Mouse (Mus musculus) urinary bladder, adult 18-20 months (tissue): ENCODE results near the gene Wdfy2.
A peak's percentile ranks its signal among the peaks of the same experiment; 100 is the strongest.
"Not testable (repeated sequence)": the region's sequence is repeated elsewhere in the genome, so short reads cannot be mapped to it uniquely, and the experiment has no call there.

Source experiments
- DNase-seq, 2 experiments: peaks; one replicate each; pipeline ENCODE4 v3.0.0; 2022; ENCODE audit warnings: low spot score in 2 of 2, mixed read lengths in 2 of 2

The Wdfy2 gene

DNA sequence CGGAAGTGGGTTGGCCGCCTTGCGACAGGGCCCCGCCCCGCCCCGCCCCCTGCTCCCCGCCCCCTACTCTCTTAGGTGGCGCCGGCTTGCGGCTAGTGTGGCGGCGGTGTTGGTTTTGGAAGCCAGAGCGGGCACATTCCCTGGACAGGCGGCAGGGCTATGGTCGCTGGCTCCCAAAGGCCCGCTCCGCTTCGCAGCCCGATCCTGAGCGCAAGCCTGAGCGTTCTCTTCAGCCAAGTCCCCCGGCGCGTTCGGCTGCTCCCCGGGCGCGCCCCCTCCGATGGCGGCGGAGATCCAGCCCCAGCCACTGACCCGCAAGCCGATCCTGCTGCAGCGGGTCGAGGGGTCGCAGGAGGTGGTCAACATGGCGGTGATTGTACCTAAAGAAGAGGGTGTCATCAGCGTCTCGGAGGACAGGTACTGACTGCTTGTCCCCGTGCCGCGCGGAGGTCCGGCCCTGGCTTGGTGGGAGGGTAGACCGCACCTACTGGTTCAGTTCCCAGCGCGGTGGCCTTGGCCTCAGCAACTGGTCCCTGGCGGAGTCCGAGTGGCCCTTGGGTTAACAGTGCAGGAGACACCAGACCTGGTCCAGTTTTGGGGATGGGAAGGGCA lies at the start of gene Wdfy2:
Gene Wdfy2 (plus strand): TSS at position 38 of the 612 bp plus-strand sequence.
- DNase-seq: peak; percentile 41 to 72

DNA sequence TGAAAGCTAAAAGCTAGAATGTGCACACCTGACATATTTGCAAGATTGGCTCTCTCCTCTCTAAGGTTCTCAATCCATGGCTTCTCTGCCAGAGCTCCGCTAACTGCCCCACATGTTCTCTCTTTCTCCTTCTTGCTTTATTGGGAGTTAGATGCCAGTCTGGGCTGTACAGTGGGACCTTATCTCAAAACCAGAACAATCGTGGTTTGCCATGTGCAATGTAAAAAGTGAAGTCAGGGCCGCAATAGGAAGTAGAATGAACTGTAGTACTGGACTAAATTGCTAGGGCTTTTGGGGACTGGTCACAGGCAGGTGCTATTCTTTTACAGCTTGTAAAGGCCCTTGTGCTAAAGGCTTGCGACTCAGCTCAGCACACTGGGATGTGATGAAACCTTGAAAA lies 48.2 kb upstream of the Wdfy2 start:
- no peak for DNase-seq

DNA sequence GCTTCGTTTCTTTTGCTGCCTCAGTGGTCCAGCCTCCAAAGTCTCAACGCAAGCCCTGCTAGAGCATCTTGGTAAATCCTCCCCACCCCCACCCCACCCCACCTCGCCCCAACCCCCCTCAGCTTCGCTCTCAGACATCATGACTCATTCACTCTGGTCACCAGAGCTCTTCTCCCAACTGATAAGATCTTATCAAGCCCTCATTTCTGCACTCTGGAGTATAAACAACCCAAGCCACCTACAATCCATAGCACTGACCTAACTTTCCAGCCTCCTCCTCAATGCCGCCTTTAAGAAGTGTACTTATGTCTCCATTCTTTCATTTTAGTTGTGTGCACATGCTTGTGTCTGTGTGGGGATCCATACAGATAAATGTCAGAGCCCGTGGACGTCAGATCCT lies 41.8 kb upstream of the Wdfy2 start:
- DNase-seq: no peak

DNA sequence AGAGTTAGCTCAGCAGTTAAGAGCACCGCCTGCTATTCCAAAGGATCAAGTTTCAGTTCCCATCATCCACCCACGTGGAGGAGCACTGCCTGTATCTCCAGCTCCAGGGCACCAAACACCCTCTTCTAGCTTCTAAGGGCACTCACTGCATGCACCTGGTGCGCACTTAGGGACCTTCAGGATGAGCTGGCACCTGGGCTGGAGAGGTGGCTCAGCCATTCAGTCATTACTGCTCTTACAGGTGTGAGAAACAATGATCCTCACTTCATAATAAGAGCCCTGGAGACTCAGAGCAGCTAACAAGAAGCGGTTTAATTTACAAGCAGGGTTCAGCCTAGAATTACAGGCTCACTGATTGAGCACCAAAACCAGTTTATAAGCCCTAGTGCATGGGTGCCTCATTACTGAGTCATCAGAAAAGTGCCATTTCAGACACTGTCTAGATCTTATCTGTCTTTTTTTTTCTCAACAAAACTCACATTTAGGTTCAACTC lies 38.8 kb upstream of the Wdfy2 start:
- DNase-seq: no peak

DNA sequence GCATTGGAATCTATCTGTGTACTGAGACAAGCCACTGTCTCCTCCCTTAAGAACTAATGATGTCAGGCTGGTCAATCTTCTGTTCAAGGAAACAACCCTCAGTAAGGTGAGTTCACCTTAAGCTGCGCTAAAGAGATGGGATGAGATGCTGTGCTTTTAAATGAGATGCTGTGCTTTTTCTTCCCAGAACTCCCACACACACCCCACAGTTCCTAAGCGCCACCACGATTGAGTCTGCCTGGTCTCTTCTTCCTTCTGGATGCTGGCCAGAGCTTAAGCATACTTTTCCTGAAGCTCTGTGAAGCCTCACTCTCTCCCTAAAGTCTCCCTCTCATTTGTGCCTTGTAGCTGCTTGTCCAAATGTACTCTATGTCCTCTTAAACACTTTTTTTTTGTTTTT lies 36.7 kb upstream of the Wdfy2 start:
- no peak for DNase-seq

DNA sequence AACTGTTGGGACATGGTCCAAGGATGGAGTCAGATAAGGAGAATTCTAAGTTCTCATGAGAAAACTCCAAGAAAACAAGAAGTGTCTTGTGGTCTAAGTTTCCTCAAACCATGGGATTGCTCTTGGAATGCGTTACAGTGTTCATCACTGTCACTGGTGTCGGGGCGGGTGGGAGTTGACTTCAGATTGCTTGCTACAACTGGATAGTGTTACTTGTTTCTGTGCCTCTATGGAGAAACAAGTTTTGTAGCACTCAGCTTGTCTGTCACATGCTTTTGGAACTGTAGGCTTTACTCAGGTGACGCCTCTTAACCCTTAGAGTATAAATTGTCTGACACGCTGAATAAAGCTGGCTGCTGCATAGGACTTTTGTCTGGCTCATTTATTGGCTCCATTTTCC lies 34.3 kb upstream of the Wdfy2 start:
- no peak for DNase-seq

DNA sequence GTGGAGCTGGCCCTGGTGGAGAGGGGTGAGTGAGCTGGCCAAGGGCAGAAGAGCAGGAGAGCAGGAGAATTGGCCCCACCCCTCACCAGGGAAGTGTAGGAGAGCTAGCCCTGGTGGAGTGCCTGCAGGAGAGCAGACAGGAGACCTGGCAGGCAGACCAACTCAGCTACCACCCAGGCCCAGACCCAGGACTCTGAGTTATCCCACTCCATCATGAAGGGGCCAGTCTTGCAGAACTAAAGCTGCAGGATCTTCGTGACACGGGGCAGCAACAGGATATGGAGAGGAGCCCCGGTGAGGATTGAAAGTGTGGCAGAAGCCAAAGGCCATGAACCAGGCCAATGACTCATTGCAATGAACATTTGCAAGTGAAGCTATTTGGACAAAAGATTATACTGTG lies 30.6 kb upstream of the Wdfy2 start:
- DNase-seq: no peak

DNA sequence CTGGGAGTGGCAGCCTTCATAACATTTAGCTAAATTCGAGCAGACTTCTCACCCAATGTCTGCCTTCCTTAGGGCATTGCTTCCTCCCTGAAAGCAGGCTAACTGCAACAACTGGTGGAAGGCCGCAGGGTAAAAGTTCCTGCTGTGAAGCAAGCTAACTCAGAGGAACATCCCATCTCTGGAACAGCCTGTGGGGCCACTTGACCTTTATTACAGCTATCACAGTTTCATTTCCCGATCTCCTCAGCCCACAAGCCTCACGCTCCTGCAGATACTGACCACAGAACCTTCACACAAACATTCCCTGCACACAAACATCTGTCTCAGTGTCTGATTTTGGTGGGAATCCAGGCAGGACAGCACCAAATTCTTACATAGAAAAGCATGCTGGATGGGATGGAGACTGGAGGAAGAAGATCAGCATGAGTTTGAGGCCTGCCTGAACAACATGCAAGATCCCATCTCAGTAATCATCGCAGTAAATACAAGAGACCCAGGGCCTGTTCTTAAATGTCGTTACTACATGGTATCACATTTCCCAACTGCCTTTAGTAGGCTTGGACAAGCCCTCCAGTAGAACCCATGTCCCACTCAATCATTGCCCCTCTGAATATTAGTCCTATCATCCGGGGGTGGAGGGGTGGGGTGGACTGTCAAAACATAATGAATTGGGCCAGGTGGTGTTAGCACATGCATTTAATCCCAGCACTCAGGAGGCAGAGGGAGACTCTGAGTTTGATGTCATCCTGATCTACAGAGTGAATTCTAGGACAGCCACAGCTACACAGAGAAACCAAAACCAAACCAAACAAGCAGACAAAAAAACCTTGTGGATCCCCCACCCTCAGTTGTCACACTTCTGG lies 28.6 kb upstream of the Wdfy2 start:
- DNase-seq: no peak

DNA sequence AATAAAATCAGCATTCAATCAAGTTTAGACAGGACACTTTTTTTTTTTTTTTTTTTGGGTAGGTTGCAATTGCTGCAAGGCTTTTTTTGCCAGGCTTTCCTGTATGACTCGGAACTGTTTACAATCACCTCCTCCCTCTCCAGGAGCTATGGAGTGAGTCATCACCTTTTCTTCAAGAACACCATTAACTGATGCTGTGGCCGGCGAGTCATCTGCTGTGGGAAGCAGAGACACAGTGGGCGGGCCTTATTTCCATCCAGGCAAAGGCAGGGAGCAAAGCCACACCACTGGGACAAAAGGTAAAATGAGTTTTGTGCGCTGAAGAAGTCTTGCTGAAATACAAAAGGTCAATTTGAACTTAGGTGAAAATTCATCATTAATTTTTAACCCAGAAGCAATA lies 24.7 kb upstream of the Wdfy2 start:
- peak in 1 of 2 experiments; percentile 11 for DNase-seq

DNA sequence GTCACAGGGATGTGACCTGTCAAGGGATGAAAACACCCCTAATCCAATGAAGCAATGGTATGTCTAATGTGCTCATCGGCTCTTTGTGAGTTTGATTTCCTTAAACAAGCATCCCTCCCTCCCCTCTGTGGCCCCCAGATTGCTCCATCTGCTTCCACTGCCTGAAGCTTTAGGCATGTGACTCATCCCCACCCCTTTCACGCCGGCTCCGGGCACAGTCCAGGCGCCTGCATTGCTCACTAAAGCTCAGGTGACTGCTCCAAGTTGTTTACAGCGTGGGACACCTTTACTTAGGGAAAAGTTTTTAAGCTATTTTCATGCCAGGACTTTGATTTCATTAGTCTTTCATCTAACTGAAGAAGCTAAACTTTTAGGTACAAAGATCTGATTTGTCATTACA lies 22.9 kb upstream of the Wdfy2 start:
- DNase-seq: no peak

DNA sequence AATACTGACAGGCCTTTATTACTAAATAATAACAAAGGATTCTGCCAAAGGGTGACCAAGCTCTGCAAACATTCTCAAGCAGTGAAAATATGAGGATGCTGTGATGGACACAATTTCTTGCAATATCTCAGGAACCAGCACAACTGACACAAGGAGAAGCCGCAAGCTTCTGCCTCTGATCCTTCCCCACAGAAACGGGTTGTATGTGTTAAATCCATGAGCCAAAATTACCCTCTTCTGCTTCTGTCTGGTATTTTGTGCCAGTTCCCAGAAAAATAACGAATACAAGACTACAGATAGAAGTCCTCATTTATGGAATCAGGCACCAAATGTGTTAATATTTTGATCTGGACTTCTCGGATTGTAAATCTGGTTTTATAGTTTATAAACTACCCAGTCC lies 20.7 kb upstream of the Wdfy2 start:
- no peak for DNase-seq

DNA sequence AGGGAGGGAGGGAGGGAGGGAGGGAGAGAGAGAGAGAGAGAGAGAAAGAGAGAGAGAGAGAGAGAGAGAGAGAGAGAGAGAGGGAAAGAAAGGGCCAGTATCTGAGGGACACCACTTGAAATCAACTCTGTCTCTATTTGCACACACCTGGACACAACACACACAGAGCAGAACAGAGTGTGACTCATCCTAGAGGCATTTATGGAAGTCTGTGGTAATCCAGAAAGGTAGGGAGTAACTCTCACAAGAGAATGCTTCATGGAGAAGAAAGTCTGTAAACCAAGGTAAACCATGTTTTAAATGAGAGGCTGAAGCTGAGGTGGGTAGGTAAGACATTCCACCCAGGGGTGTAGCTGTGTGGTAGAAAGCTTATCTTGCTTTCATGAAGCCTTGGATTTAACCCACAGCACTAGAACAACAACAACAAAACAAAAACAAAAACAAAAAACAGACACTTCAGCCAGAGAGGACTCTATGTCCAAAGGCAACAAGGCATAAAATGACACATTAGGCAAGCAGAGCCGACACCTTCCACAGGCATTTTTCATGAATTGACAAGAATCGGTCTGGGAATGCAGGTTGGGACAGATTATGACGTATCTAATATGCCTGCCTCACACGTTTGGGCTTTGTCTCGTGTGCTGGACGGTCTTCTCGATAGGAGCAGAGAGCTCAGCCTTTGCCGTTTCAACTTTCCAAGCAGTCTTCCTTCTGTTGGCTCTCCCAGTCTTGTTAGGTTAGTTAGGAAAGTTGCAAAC lies 11.7 kb upstream of the Wdfy2 start:
- DNase-seq: no peak

DNA sequence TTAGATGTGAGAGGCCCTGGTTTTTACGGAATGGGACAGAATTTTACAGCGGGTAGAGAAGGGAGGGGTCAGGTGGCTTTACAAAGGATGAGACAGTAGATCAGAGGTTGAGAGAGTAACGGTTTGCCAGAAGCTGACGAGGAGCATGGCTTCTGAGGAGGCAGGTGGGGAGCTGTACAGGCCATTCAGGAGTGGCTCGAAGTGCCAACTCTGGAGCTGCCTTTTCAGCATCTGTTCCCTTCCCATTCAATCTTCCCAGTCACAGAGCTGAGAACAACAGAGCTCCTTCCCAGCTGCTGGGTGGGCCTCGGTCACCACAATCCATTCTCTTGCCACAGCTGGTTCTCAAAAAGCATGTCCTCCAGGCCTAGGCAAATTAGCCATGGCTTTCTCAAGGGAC lies 8.2 kb upstream of the Wdfy2 start:
- DNase-seq: no peak

DNA sequence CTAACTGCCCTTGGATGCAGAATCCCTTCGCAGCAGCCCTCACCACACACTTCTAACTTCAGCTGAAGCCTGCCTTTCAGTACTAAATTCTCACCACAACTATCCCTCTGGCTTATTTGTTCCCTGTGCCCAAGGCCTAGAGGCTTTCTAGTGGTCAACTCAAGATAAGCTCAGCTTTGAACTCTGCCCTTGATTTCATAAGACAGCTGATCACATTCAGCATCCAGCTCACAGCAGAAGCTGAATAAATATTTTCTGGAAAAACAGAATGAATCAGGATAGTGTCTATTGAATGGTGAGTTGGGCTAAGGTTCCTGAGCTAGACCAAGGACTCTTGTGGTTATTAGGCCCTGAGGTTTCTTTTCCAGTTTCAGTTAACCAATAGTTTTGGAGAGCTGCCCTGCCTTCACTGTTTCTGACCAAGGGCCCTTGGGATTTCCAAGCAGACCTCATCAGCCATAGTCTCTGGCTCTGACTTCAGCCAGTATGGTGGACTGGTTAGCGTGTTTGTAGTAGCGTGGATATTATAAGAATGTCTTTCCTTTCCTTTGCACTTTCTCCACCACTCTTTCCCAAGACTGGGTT lies 5.7 kb upstream of the Wdfy2 start:
- no peak for DNase-seq

DNA sequence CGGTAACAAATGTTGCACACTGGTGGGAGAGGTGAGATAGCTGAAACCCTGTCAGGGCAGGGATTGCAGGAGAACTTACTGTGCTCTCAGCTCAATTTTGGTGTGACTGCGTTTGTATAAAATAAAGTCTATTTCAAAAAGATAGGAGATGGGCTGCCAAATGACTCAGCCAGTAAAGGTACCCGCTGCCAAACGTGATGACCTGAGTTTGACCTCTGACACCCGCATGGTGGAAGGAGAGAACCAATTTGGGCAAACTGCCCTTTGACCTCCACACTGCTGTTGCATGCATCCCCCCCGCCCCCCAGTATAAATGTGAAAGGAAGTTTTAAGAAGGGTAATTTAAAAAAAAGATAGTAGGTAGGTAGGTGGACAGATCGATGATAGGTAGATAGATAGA lies 4.4 kb upstream of the Wdfy2 start:
- no peak for DNase-seq

DNA sequence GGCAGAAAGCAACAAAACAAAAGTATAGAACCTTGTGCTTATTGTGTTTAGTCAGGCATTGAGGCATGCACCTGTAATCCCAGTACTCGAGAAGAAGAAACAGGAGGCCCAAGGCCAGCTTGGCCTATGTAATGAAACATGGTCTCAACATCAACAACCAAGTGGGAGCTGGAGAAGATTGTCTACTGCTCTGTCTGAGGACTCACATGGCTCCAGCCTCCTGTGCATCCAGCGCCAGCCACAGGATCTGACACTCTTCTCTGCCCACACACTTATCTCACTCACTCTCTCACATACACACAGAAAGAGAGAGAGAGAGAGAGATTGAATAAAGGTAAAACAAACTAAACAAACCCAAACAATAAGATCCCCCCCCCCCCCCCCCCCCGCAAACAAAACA lies 3.9 kb upstream of the Wdfy2 start:
- no peak for DNase-seq

DNA sequence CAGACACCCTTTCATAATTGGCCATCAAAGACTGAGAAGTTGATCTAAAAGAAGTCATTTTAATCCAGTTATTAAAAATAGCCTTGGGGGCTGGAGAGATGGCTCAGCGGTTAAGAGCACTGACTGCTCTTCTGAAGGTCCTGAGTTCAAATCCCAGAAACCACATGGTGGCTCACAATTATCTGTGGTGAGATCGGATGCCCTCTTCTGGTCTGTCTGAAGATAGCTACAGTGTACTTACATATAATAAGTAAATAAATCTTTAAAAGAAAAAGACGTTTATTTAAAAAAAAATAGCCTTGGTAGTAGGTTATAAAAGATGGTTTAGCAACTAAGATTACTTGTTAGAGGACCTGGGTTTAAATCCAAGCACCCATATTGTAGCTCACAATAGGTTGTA lies 1.7 kb upstream of the Wdfy2 start:
- DNase-seq: not testable (repeated sequence)

DNA sequence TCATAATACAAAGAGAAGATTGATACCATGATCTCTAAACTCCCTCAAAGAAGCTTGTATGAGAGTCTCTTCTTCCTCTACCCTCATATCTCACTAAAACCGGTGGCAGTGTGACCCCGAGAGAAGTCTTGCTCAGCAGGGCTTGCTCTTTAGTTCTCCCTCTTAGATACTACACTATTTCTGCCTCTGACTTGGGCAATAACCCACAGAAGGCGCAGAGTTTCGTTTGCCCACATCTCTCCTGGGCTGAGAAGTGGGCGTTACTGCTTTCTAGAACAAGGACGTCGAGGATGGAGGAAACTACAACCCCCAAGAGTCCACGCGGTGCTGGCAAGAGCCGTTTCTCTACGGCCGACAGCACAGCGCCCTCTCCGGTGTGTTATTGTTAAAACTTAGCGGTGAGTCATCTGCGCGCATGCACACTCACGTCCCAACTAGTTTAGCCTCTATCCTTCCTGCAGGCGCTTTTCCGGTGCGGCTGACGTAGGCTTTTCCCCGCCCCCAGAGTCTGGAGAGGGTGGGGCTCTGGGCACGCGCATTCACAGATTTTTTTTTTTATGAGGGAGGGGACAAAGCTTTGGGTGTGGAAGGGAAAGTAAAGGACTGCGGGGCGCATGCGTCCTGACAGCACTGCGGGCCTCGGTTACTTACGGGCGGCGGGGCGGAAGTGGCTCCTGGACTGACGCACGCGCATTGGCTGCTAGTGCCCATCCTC lies 395 bp upstream of the Wdfy2 start:
- DNase-seq: peak; percentile 84 to 98

DNA sequence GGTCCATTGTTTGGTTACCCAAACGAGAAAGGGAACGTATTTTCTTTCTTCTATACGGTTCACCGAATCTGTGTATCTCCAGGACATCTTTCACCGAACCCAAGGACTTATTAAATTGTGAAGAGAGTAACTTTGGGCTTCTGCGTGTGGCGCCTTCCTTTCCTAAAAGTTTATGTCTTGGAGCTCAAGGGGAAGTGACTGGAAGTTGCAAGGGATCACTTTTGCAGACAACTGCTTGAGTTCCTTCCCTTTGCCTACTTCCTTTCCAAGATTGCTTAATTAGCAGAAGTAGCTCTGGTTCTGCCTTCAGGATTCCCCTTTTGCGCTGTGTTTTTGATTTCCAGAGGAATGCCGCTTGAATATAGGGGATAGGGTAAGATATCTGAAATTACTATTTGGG lies 858 bp downstream of the Wdfy2 start:
- no peak for DNase-seq

DNA sequence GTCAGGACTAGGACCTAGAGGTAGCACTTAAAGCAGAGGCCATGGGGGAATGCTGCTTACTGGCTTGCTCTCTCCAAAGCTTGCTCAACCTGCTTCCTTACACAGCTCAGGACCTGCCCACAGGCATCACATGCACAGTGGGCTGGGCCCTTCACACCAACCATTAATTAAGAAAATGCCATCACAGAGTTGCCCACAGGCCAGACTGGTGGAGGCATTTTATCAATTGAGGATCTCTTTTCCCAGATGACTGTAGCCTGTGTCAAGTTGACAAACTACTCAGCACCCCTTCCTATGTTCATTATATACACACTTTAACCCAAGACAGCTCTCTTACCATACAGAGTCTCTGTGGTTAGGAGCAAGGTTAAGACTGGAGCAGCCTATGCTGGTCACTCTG lies 4.2 kb downstream of the Wdfy2 start:
- no peak for DNase-seq

DNA sequence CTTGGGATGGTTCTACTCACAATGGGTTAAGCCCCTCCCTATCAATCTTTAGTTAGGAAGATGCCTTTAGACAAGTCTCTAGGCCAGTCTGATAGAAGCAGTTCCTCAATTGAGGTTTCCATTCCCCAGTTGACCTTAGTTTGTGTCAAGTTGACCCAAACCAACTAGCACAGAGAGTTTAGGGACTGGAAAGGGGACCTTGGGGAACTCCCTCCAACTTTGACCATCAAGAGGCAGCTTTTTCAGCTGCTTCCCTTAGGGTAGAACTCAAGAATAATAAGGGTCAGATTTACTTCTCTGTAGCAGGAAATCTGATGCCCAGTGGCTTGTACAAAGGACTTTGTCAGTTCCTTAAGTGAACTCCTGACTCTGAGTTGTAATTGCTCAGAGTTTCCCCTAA lies 5.0 kb downstream of the Wdfy2 start:
- no peak for DNase-seq

DNA sequence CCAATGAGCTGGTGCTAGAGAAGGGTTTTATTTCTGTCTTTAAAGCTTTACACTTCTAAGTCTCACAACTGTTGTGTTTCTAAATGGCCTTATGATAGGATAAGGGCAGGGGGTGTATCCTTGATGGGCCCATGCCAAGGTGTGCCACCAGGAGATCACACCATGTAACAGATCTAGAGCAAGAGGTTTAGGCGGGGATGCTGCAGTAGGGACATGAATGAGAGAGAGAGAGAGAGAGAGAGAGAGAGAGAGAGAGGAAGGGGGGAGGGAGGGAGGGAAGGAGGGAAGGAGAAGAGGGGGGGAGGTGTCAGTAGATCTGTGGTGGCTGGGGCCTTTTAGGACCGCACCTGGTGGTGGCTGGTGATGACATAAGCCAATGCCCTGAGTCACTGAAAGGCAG lies 5.5 kb downstream of the Wdfy2 start:
- no peak for DNase-seq
